Mouse (Mus musculus): ENCODE measurements around the gene Bmi1. TPM values are rescaled to one million over a fixed set of nuclear protein-coding genes. Genes with fewer than 3 reads are reported as not detected.

Bmi1 gene
- polyA plus RNA-seq, 1 experiment from 2014 or later: 47.5 TPM

GRCm38 (mm10) chr2:18680961-18681360 is 4.1 kb downstream of the Bmi1 start:
- peak; percentile 77 for DNase-seq (ENCODE audit: low spot score)
- H3K4me3 ChIP-seq (ENCODE audit: low read depth, low read length): peak overlapping the region; percentile 19
- peak overlapping the region; percentile 44 for H3K4me2 ChIP-seq (ENCODE audit: low read depth, low read length, severe bottlenecking)
- H3K27ac ChIP-seq (ENCODE audit: low read depth, low read length): no peak overlapping the region
- no peaks in the 10 kb centered on the region for H3K9me3 ChIP-seq (ENCODE audit: control insufficient read depth, low read length)
- ATAC-seq (replicated peaks; ENCODE audit: low FRiP score): no peak
- WGBS: 1% methylated on average over 28 of the region's 29 CpGs
- peaks cover 32% of the 10 kb centered on the region for H3K27me3 ChIP-seq (ENCODE audit: control insufficient read depth, insufficient read depth, low read length)
- peaks cover 15% of the 10 kb centered on the region; the same call in 1 of the 2 replicates for H3K4me1 ChIP-seq (replicated peaks; ENCODE audit: control insufficient read depth, insufficient read depth, low read length)
- no peaks in the 10 kb centered on the region for H3K36me3 ChIP-seq (ENCODE audit: control insufficient read depth, insufficient read depth, low read length)
- peak overlapping the region; percentile 12; the same call in 1 of the 2 replicates for H3K9ac ChIP-seq (ENCODE audit: low read length)

GRCm38 (mm10) chr2:18684062-18684461 is 7.2 kb downstream of the Bmi1 start:
- peaks cover 60% of the 10 kb centered on the region for H3K27me3 ChIP-seq (ENCODE audit: control insufficient read depth, insufficient read depth, low read length)
- no peak for DNase-seq (ENCODE audit: low spot score)
- no peaks in the 10 kb centered on the region for H3K36me3 ChIP-seq (ENCODE audit: control insufficient read depth, insufficient read depth, low read length)
- no peak overlapping the region for H3K4me3 ChIP-seq (ENCODE audit: low read depth, low read length)
- peaks cover 12% of the 10 kb centered on the region; the same call in 1 of the 2 replicates for H3K4me1 ChIP-seq (replicated peaks; ENCODE audit: control insufficient read depth, insufficient read depth, low read length)
- H3K27ac ChIP-seq (ENCODE audit: low read depth, low read length): no peak overlapping the region
- no peak overlapping the region for H3K4me2 ChIP-seq (ENCODE audit: low read depth, low read length, severe bottlenecking)
- ATAC-seq (replicated peaks; ENCODE audit: low FRiP score): no peak
- no peaks in the 10 kb centered on the region for H3K9me3 ChIP-seq (ENCODE audit: control insufficient read depth, low read length)
- no peak overlapping the region for H3K9ac ChIP-seq (ENCODE audit: low read length)
- 39% methylated on average over 5 of the region's 5 CpGs for WGBS

DNA sequence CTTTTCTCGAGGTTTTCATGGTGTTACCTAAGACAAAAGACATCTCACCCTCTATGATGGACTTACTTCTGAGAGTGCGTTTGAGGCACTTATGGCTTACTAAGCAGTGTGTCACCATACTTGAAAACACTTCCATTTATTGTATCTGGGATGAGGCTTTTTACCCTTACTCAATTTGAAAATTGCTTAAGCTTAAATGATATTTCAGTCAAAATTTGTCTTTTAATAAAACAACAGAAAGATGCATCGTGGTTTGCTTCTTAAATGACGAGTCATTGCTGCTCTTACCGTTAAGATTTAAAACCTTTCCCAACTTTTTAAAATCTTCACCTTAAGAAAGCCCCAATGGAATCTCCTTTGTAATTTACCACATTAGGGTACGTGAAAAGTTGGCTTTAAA is 9.6 kb downstream of the Bmi1 start:
- Histone ChIP-seq H3K4me1 (replicated peaks; ENCODE audit: control insufficient read depth, insufficient read depth, low read length) (peaks cover 14% of the 10 kb centered on the region), H3K9ac (ENCODE audit: low read length) (no peak overlapping the region), H3K4me3 (ENCODE audit: low read depth, low read length) (no peak overlapping the region), H3K9me3 (ENCODE audit: control insufficient read depth, low read length) (no peaks in the 10 kb centered on the region), H3K27ac (ENCODE audit: low read depth, low read length) (no peak overlapping the region), H3K36me3 (ENCODE audit: control insufficient read depth, insufficient read depth, low read length) (no peaks in the 10 kb centered on the region), H3K4me2 (ENCODE audit: low read depth, low read length, severe bottlenecking) (no peak overlapping the region), H3K27me3 (ENCODE audit: control insufficient read depth, insufficient read depth, low read length) (peaks cover 67% of the 10 kb centered on the region)
- DNase-seq (ENCODE audit: low spot score) (no peak), ATAC-seq (replicated peaks; ENCODE audit: low FRiP score) (no peak)
- 10% methylated on average over 6 of the region's 6 CpGs for WGBS

DNA sequence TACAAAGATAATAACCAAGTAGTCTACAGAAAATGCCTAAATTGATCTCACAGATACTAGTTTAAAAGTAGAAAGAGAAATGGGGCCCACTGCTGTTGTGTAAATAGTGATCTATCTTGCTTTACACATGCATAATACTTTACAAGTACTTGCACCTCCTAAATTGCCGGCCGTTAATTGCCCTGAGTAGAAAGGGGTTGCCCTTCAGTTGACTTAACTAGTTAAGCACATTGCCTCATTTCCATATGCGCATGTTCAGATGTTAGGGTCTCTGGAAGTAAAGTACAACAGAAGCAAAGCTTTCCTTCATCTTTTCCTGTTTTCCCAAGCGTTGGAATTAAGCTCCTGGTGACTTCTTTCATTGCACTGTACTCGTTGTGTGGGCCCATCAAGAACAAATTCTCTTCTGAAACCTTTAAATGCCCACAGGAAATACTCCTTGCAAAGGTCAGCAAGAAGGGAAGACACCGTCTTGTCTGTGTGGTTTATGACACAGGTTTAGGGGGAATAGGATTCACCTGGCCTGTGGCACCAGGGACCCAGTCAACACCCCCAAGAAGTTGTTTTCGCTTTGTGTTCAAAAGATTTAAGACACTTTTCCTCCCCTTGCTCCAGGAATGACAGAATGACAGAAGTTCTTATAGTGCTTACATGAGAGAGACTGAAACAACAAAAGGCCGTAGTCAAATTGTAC is 10.2 kb downstream of the Bmi1 start:
- Histone ChIP-seq H3K9ac (ENCODE audit: low read length) (no peak overlapping the region), H3K4me1 (replicated peaks; ENCODE audit: control insufficient read depth, insufficient read depth, low read length) (peaks cover 14% of the 10 kb centered on the region), H3K4me3 (ENCODE audit: low read depth, low read length) (no peak overlapping the region), H3K4me2 (ENCODE audit: low read depth, low read length, severe bottlenecking) (no peak overlapping the region), H3K27me3 (ENCODE audit: control insufficient read depth, insufficient read depth, low read length) (peaks cover 66% of the 10 kb centered on the region), H3K36me3 (ENCODE audit: control insufficient read depth, insufficient read depth, low read length) (no peaks in the 10 kb centered on the region), H3K9me3 (ENCODE audit: control insufficient read depth, low read length) (no peaks in the 10 kb centered on the region), H3K27ac (ENCODE audit: low read depth, low read length) (no peak overlapping the region)
- no peak for DNase-seq (ENCODE audit: low spot score)
- WGBS: 7% methylated on average over 8 of the region's 8 CpGs
- ATAC-seq (replicated peaks; ENCODE audit: low FRiP score): no peak

DNA sequence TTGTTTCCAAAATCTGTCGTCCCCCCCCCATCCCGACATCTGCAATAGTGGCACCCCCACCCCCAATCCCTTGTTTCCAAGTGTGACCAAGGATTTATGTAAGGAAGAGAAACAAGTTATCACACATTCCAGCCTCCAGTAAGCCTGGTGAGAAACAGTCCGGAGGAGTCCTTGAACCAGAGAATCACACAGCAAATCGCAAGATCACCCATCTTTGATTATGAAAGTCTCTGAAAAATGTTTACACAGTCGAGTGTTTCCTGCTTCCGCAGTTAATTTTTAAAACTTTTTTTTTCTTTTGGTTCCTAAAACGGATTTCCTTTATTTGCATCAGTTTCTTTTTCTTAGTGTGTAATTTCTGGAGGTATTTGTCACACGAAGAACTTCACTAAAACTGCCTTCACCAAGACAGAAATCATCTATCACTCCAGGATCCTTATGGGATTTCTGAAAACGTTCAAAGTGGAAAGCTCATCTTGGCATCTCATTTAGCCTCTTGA is 10.9 kb downstream of the Bmi1 start:
- Histone ChIP-seq H3K4me2 (ENCODE audit: low read depth, low read length, severe bottlenecking) (no peak overlapping the region), H3K4me3 (ENCODE audit: low read depth, low read length) (no peak overlapping the region), H3K27ac (ENCODE audit: low read depth, low read length) (no peak overlapping the region), H3K36me3 (ENCODE audit: control insufficient read depth, insufficient read depth, low read length) (no peaks in the 10 kb centered on the region), H3K9ac (ENCODE audit: low read length) (no peak overlapping the region), H3K4me1 (replicated peaks; ENCODE audit: control insufficient read depth, insufficient read depth, low read length) (peaks cover 14% of the 10 kb centered on the region), H3K27me3 (ENCODE audit: control insufficient read depth, insufficient read depth, low read length) (peaks cover 70% of the 10 kb centered on the region), H3K9me3 (ENCODE audit: control insufficient read depth, low read length) (no peaks in the 10 kb centered on the region)
- 3% methylated on average over 9 of the region's 9 CpGs for whole genome bisulfite sequencing
- ATAC-seq (replicated peaks; ENCODE audit: low FRiP score) (no peak), DNase-seq (ENCODE audit: low spot score) (no peak)

DNA sequence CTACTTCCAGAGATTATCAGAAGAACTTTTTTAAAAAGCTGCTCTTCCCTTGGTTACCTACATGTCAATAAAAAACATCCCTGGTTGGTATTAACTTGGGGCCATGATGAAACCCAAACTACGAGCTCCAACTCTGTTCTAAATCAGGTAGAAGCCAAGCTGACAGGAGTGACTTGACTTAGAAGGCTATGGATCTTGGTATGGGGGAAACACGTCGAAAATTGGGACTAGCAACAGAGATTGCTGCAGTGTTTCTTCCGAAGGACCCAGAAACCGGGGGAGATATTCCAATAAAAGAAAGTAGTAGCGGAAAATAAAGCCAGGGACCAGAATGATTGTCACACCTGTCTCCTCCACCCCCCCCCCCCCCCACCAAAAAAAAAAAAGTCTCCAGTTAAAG is 11.5 kb downstream of the Bmi1 start:
- peaks cover 72% of the 10 kb centered on the region for H3K27me3 ChIP-seq (ENCODE audit: control insufficient read depth, insufficient read depth, low read length)
- peaks cover 14% of the 10 kb centered on the region for H3K4me1 ChIP-seq (replicated peaks; ENCODE audit: control insufficient read depth, insufficient read depth, low read length)
- DNase-seq (ENCODE audit: low spot score): no peak
- no peak overlapping the region for H3K4me2 ChIP-seq (ENCODE audit: low read depth, low read length, severe bottlenecking)
- peak overlapping the region; percentile 39 for H3K4me3 ChIP-seq (ENCODE audit: low read depth, low read length)
- 5% methylated on average over 6 of the region's 6 CpGs for WGBS
- no peaks in the 10 kb centered on the region for H3K36me3 ChIP-seq (ENCODE audit: control insufficient read depth, insufficient read depth, low read length)
- ATAC-seq (replicated peaks; ENCODE audit: low FRiP score): no peak
- H3K9me3 ChIP-seq (ENCODE audit: control insufficient read depth, low read length): no peaks in the 10 kb centered on the region
- H3K27ac ChIP-seq (ENCODE audit: low read depth, low read length): no peak overlapping the region
- H3K9ac ChIP-seq (ENCODE audit: low read length): no peak overlapping the region

DNA sequence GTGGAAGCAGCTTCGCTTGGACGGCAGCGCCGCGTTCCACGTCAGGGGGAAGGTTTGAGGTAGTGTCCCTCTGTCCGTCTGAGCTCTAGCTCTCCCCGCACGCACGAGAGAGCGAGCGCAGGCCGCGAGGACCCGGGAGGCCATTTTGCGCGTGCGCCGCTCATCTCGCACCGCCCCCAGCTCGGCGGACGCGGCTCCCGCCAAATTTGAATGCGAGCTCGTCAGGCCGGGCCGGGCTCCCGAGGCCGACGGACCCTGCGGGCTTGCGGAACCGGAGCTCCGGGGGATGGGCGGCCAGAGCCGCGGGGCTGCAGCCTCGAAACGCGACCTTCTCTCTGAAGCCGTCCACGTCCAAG is 11.9 kb downstream of the Bmi1 start:
- Histone ChIP-seq H3K9me3 (ENCODE audit: control insufficient read depth, low read length) (no peaks in the 10 kb centered on the region), H3K4me3 (ENCODE audit: low read depth, low read length) (peak overlapping the region; percentile 39), H3K4me1 (replicated peaks; ENCODE audit: control insufficient read depth, insufficient read depth, low read length) (peaks cover 14% of the 10 kb centered on the region), H3K4me2 (ENCODE audit: low read depth, low read length, severe bottlenecking) (peak overlapping the region; percentile 86; the same call in 1 of the 2 replicates), H3K27me3 (ENCODE audit: control insufficient read depth, insufficient read depth, low read length) (peaks cover 72% of the 10 kb centered on the region), H3K27ac (ENCODE audit: low read depth, low read length) (no peak overlapping the region), H3K36me3 (ENCODE audit: control insufficient read depth, insufficient read depth, low read length) (no peaks in the 10 kb centered on the region), H3K9ac (ENCODE audit: low read length) (no peak overlapping the region)
- ATAC-seq (replicated peaks; ENCODE audit: low FRiP score): peak; percentile 30
- peak; percentile 84 for DNase-seq (ENCODE audit: low spot score)
- under 1% methylated on average over 45 of the region's 45 CpGs for WGBS

DNA sequence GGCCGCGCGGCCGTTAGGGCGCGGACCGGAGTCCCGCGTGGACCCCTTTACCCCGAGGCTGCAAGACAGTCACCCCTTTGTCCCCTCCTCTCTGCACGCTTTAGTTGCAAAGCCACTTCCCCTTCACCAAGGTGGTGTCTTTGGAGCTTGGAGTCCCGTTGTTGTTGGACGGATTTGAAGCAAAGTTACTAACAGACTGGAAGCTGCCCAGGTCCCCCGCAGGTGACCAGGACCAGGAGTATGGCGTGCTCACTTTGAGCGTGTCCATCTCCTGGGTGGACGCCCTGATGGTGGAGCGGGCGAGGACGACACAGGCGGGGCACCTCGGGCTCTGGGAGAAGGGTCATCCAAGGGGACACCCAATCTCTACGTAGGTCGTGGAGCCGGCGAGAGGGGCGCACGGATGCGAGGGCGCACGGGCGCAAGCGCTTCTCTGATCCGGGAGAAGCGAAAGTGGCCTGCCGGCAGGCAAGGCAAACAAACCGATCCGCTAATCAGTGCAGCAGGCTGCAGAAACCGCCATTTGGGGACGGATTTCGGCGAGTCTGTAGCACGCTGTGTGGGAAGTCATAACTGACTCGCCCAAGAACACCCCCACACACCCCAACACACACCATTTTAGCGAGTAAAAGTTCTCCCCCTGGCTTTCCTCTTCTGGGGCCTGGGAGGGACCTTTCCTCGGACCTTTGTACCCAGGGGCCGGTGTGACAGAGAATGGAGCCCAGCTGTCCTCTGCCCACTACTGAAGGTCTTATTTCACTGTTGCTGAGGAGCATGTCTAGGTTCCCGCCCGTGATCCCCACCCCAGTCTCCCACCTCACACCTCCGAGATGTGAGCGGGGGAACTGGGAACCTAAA is 12.5 kb downstream of the Bmi1 start:
- Histone ChIP-seq H3K4me3 (ENCODE audit: low read depth, low read length) (peak overlapping the region; percentile 39), H3K27me3 (ENCODE audit: control insufficient read depth, insufficient read depth, low read length) (peaks cover 66% of the 10 kb centered on the region), H3K4me2 (ENCODE audit: low read depth, low read length, severe bottlenecking) (peak overlapping the region; percentile 86), H3K9ac (ENCODE audit: low read length) (peak overlapping the region; percentile 65), H3K36me3 (ENCODE audit: control insufficient read depth, insufficient read depth, low read length) (no peaks in the 10 kb centered on the region), H3K9me3 (ENCODE audit: control insufficient read depth, low read length) (no peaks in the 10 kb centered on the region), H3K4me1 (replicated peaks; ENCODE audit: control insufficient read depth, insufficient read depth, low read length) (peaks cover 14% of the 10 kb centered on the region), H3K27ac (ENCODE audit: low read depth, low read length) (no peak overlapping the region)
- under 1% methylated on average over 49 of the region's 51 CpGs for WGBS
- peak; percentile 31 for ATAC-seq (replicated peaks; ENCODE audit: low FRiP score)
- peak; percentile 78 for DNase-seq (ENCODE audit: low spot score)
